Mouse (Mus musculus): Measurements from ENCODE around the gene Olfr777. TPM values are rescaled to one million over a fixed set of nuclear protein-coding genes. Genes with fewer than 3 reads are reported as not detected.
"Not testable (repeated sequence)": the region's sequence is repeated elsewhere in the genome, so short reads cannot be mapped to it uniquely, and the experiment has no call there.

The Olfr777 gene
- polyA plus RNA-seq (2015; fragmentation: Nextera tagmentation; extraction: Ambion mirVana) = not detected in 2 replicates

DNA sequence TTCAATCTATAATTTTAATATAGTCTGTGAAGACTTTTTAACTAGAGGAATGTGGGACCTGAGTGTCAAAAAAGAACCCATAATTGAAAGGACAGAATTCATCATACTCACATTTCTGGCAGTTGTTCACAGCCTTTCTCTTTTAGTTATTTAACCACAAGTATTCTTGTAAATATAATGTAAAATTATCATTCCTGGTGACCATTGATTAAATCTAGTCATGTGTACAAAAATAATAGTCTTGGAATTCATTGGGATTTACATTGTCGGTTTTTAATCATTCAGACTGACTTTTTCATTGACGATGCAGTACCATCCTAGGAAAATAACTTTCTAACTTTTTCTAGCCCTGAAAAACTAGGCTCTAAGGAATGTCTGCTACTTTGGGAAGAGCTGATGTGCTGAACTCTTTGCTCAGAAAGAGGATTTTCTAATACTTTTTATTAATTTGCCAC lies at the start of gene Olfr777:
Olfr777 (minus strand) TSS at position 405 of the 455 bp plus-strand sequence.
- H3K4me3 ChIP-seq = no peak within 1 kb of the TSS
- no peaks in the 10 kb centered on the region for H3K36me3 ChIP-seq
- no peak within 1 kb of the TSS for H3K4me2 ChIP-seq (replicated peaks)
- 92% methylated on average over 2 of the region's 2 CpGs for WGBS
- ATAC-seq (ENCODE audit: low FRiP score, low read depth) = no peak
- no peak within 1 kb of the TSS for H3K9ac ChIP-seq
- H3K4me1 ChIP-seq = no peaks in the 10 kb centered on the region
- H3K9me3 ChIP-seq = no peaks in the 10 kb centered on the region
- H3K27me3 ChIP-seq = no peaks in the 10 kb centered on the region
- H3K27ac ChIP-seq = no peak within 1 kb of the TSS

GRCm38 (mm10) chr10:129317817-129318216 lies 46.5 kb upstream of the Olfr777 start, which contains the start of gene Olfr780:
TSS of gene Olfr780 (plus strand) at chr10:129318117.
- Histone ChIP-seq H3K9me3 (no peaks in the 10 kb centered on the region), H3K9ac (no peak within 1 kb of the TSS), H3K27ac (no peak within 1 kb of the TSS), H3K36me3 (no peaks in the 10 kb centered on the region), H3K27me3 (no peaks in the 10 kb centered on the region), H3K4me2 (replicated peaks) (no peak within 1 kb of the TSS), H3K4me1 (no peaks in the 10 kb centered on the region), H3K4me3 (no peak within 1 kb of the TSS)
- WGBS = 76% methylated on average over 3 of the region's 3 CpGs
- no peak for ATAC-seq (ENCODE audit: low FRiP score, low read depth)

DNA sequence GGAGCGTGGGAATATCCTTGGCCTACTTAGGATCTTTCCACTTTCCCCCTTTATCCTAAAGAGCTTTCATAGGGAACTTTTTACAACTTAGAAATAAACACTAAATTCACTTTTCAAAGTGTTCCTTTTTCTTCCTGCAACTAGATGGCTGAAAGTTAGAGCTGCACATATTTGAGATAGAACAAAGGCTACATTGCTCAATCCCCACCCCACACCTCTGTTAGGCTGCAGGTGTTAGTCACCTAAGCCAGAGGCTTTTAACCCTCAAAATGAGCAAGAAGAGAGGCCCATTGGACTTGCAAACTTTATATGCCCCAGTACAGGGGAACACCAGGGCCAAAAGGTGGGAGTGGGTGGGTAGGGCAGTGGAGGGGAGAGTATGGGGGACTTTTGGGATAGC lies 42.2 kb upstream of the Olfr777 start:
- not testable (repeated sequence) for H3K4me3 ChIP-seq; H3K9me3 ChIP-seq; H3K27me3 ChIP-seq; H3K4me2 ChIP-seq (replicated peaks); H3K9ac ChIP-seq; H3K36me3 ChIP-seq; H3K27ac ChIP-seq; ATAC-seq (ENCODE audit: low FRiP score, low read depth); H3K4me1 ChIP-seq
- WGBS = 100% methylated on average over 1 of the region's 1 CpGs

DNA sequence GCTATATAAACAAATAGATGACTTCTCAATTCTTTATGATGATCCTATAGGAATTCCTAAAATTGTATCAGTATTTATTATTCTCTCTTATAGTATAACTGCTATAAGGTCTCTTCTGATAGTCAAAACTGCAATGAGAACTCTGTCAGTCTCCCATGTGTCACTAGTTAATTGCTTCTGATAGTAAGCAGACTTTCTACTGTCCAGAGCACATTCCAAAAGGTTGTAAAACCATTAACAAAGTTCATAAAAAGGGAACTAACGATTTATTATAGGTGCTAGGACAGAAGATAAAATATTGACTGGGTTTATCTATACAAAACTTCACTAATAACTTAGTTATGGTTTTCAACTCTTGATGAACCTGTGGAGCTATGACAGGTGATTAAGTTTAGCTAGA lies 41.7 kb upstream of the Olfr777 start:
- H3K27me3 ChIP-seq; H3K4me2 ChIP-seq (replicated peaks); H3K4me1 ChIP-seq; H3K4me3 ChIP-seq; H3K27ac ChIP-seq; ATAC-seq (ENCODE audit: low FRiP score, low read depth); H3K9ac ChIP-seq; H3K9me3 ChIP-seq; H3K36me3 ChIP-seq: not testable (repeated sequence)
- 35% methylated on average over 1 of the region's 1 CpGs for WGBS

- Histone ChIP-seq H3K4me3 (no peak within 1 kb of the TSS), H3K27ac (no peak within 1 kb of the TSS), H3K27me3 (no peaks in the 10 kb centered on the region), H3K36me3 (no peaks in the 10 kb centered on the region), H3K9me3 (no peaks in the 10 kb centered on the region), H3K4me1 (no peaks in the 10 kb centered on the region), H3K4me2 (replicated peaks) (no peak within 1 kb of the TSS), H3K9ac (no peak within 1 kb of the TSS)
- no peak for ATAC-seq (ENCODE audit: low FRiP score, low read depth)
These were observed 12.5 kb downstream of the Olfr777 start, which contains the start of gene Olfr776 for GRCm38 (mm10) chr10:129258827-129259226. TSS of gene Olfr776 (plus strand) at chr10:129259127.

DNA sequence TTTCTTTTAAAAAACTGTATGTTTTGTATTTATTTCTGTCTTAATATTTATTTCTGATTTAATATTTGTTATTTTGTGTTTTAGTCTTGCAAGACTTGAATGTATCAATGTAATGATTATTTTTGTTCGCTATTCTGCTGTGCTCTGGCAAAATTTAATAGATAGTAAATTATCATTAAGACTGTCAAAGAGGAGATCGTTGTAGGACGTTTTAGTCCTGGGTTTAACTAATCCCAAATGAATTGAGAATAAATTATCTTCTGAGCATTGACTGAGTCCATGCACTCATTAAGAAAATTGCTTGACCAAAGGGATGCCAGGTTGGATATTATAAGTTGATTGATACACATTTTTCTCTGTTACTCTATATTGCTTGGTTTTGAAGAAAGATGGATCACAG lies 23.2 kb downstream of the Olfr777 start, which contains the start of gene Olfr775:
Olfr775 (plus strand) TSS at position 301 of the 400 bp plus-strand sequence.
- Histone ChIP-seq H3K4me3 (no peak within 1 kb of the TSS), H3K27ac (no peak within 1 kb of the TSS), H3K36me3 (no peaks in the 10 kb centered on the region), H3K4me2 (replicated peaks) (no peak within 1 kb of the TSS), H3K27me3 (no peaks in the 10 kb centered on the region), H3K9ac (no peak within 1 kb of the TSS), H3K9me3 (no peaks in the 10 kb centered on the region), H3K4me1 (no peaks in the 10 kb centered on the region)
- WGBS = 64% methylated on average over 3 of the region's 3 CpGs
- no peak for ATAC-seq (ENCODE audit: low FRiP score, low read depth)

GRCm38 (mm10) chr10:129235904-129236303 lies 35.4 kb downstream of the Olfr777 start, which contains the start of gene Olfr774:
TSS of gene Olfr774 (plus strand) at chr10:129236204.
- Histone ChIP-seq H3K27me3 (no peaks in the 10 kb centered on the region), H3K4me3 (no peak within 1 kb of the TSS), H3K4me2 (replicated peaks) (no peak within 1 kb of the TSS), H3K4me1 (no peaks in the 10 kb centered on the region), H3K9ac (no peak within 1 kb of the TSS), H3K9me3 (no peaks in the 10 kb centered on the region), H3K36me3 (no peaks in the 10 kb centered on the region), H3K27ac (no peak within 1 kb of the TSS)
- ATAC-seq (ENCODE audit: low FRiP score, low read depth) = no peak
- WGBS = 79% methylated on average over 2 of the region's 2 CpGs

DNA sequence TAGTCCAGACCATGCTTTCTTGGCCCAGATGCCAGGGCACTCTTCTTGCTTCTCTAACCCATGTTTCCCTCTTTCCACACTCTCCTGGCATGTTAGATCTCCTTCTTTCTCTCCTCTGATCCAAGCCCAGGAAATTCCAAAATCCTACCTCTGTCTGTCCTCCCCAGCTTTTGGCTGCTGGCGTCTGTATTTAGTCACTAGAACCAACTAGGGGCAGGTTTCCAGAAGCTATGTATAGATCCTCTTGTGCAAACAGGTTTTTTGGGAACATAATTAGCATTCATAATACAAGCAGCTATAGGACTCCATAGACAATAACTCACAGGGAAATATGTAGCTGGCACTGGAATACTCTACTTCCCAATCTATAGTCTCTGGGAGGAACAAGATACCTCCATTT lies 40.5 kb downstream of the Olfr777 start:
- H3K4me1 ChIP-seq = no peaks in the 10 kb centered on the region
- no peak for ATAC-seq (ENCODE audit: low FRiP score, low read depth)
- no peak overlapping the region for H3K4me2 ChIP-seq (replicated peaks)

More for the DNA sequence above, 40.5 kb downstream of the Olfr777 start:
- Histone ChIP-seq H3K27ac (no peak overlapping the region), H3K9me3 (no peaks in the 10 kb centered on the region), H3K4me3 (no peak overlapping the region), H3K9ac (no peak overlapping the region), H3K36me3 (no peaks in the 10 kb centered on the region), H3K27me3 (no peaks in the 10 kb centered on the region)
- WGBS = 80% methylated on average over 1 of the region's 1 CpGs

Other genes starting within 250 kb of the Olfr777 start
- not detected in 2 replicates for gene Olfr764-ps1, start 231.6 kb downstream of the Olfr777 start, polyA plus RNA-seq (2015; fragmentation: Nextera tagmentation; extraction: Ambion mirVana)
- gene Olfr765, start 221.5 kb downstream of the Olfr777 start, polyA plus RNA-seq (2015; fragmentation: Nextera tagmentation; extraction: Ambion mirVana) = not detected in 2 replicates
- gene Olfr766-ps1, start 202.5 kb downstream of the Olfr777 start, polyA plus RNA-seq (2015; fragmentation: Nextera tagmentation; extraction: Ambion mirVana) = 0.08 TPM in 1 of 2 replicates, not detected in the other
- 0.04 TPM in 1 of 2 replicates, not detected in the other for gene Olfr767, start 188.6 kb downstream of the Olfr777 start, polyA plus RNA-seq (2015; fragmentation: Nextera tagmentation; extraction: Ambion mirVana)
- gene Olfr768, start 172.1 kb downstream of the Olfr777 start, polyA plus RNA-seq (2015; fragmentation: Nextera tagmentation; extraction: Ambion mirVana) = 0.08 TPM in 1 of 2 replicates, not detected in the other
- 0.05 TPM in 1 of 2 replicates, not detected in the other for gene Olfr769, start 153.6 kb downstream of the Olfr777 start, polyA plus RNA-seq (2015; fragmentation: Nextera tagmentation; extraction: Ambion mirVana)
- gene Olfr770, start 132.5 kb downstream of the Olfr777 start, polyA plus RNA-seq (2015; fragmentation: Nextera tagmentation; extraction: Ambion mirVana) = not detected in 2 replicates
- gene Olfr771, start 106.7 kb downstream of the Olfr777 start, polyA plus RNA-seq (2015; fragmentation: Nextera tagmentation; extraction: Ambion mirVana) = not detected in 2 replicates
- not detected in 2 replicates for gene Olfr772, start 93.6 kb downstream of the Olfr777 start, polyA plus RNA-seq (2015; fragmentation: Nextera tagmentation; extraction: Ambion mirVana)
- gene Olfr773, start 84.1 kb downstream of the Olfr777 start, polyA plus RNA-seq (2015; fragmentation: Nextera tagmentation; extraction: Ambion mirVana) = not detected in 2 replicates
- not detected in 2 replicates for gene Olfr774, start 35.3 kb downstream of the Olfr777 start, polyA plus RNA-seq (2015; fragmentation: Nextera tagmentation; extraction: Ambion mirVana)
- gene Olfr775, start 23.1 kb downstream of the Olfr777 start, polyA plus RNA-seq (2015; fragmentation: Nextera tagmentation; extraction: Ambion mirVana) = not detected in 2 replicates
- gene Olfr776, start 12.4 kb downstream of the Olfr777 start, polyA plus RNA-seq (2015; fragmentation: Nextera tagmentation; extraction: Ambion mirVana) = not detected in 2 replicates
- not detected in 2 replicates for gene Olfr780, start 46.6 kb upstream of the Olfr777 start, polyA plus RNA-seq (2015; fragmentation: Nextera tagmentation; extraction: Ambion mirVana)
- not detected in 2 replicates for gene Olfr781, start 57.4 kb upstream of the Olfr777 start, polyA plus RNA-seq (2015; fragmentation: Nextera tagmentation; extraction: Ambion mirVana)
- not detected in 2 replicates for gene Olfr782, start 77.4 kb upstream of the Olfr777 start, polyA plus RNA-seq (2015; fragmentation: Nextera tagmentation; extraction: Ambion mirVana)
- gene Olfr784, start 112.6 kb upstream of the Olfr777 start, polyA plus RNA-seq (2015; fragmentation: Nextera tagmentation; extraction: Ambion mirVana) = 0.06 TPM in 2 replicates
- gene Olfr785, start 133.9 kb upstream of the Olfr777 start, polyA plus RNA-seq (2015; fragmentation: Nextera tagmentation; extraction: Ambion mirVana) = not detected in 2 replicates
- not detected in 2 replicates for gene Olfr786, start 155.8 kb upstream of the Olfr777 start, polyA plus RNA-seq (2015; fragmentation: Nextera tagmentation; extraction: Ambion mirVana)
- gene Olfr787, start 190.4 kb upstream of the Olfr777 start, polyA plus RNA-seq (2015; fragmentation: Nextera tagmentation; extraction: Ambion mirVana) = not detected in 2 replicates
- not detected in 2 replicates for gene Olfr788, start 199.5 kb upstream of the Olfr777 start, polyA plus RNA-seq (2015; fragmentation: Nextera tagmentation; extraction: Ambion mirVana)
- not detected in 2 replicates for gene Olfr789, start 213.3 kb upstream of the Olfr777 start, polyA plus RNA-seq (2015; fragmentation: Nextera tagmentation; extraction: Ambion mirVana)
- gene Olfr790, start 227.0 kb upstream of the Olfr777 start, polyA plus RNA-seq (2015; fragmentation: Nextera tagmentation; extraction: Ambion mirVana) = not detected in 2 replicates

All from limb, embryonic 13.5 days (tissue).